Mouse (Mus musculus) small intestine, adult 2 months (tissue): Measurements from ENCODE around the gene Plin5.

Source experiments
- CTCF ChIP-seq: fragments of 200-500 bp; IDR thresholded peaks from 2 replicates; pipeline ENCODE4 v1.5.1; 2012; ENCODE audit warnings: low read depth, mild to moderate bottlenecking, control low read depth, inconsistent platforms, low read length, moderate library complexity, mixed read lengths; ENCODE audit not compliant: insufficient replicate concordance, insufficient read length; ENCODE audit errors: extremely low read depth
- POLR2A ChIP-seq: fragments of 200-500 bp; IDR thresholded peaks from 2 replicates; pipeline ENCODE4 v1.6.1; 2012; ENCODE audit warnings: low read depth, mild to moderate bottlenecking, control low read depth, inconsistent platforms, low read length, moderate library complexity

GRCm38 (mm10) chr17:56136558-56136957 lies 19.2 kb upstream of the Plin5 start:
- TF ChIP-seq CTCF (no peak), POLR2A (no peak)
